Mouse (Mus musculus) erythroblast, embryonic 14.5 days (primary cell): ENCODE data around the gene Ctnna3.

Experiments
- GATA1 ChIP-seq: IDR thresholded peaks from 2 replicates; pipeline ENCODE4 v1.6.1; 2012; ENCODE audit warnings: low read length, inconsistent platforms, mixed read lengths
- TAL1 ChIP-seq: IDR thresholded peaks from 3 replicates; pipeline ENCODE4 v1.6.1; 2012; ENCODE audit warnings: low read length, inconsistent platforms, mixed read lengths

DNA sequence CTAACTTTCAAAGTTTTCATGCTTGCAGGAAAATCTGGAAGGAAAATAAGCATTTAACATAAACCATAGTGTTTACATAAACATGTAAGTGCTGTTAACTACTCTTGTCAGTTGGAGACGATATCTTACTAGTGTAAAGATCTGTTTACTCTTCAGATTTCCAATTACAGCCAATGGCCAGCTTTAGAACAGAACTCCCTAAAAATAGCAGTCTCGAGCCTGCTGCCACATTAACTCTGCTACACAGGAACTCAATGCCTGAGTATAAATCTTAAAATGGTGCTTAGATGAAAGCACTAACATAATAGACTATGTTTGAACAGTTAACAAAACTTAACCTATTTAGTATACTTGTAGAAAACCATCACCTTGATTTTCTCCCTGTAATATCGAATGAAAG, 793.1 kb downstream of the Ctnna3 start:
- TF ChIP-seq GATA1 (no peak), TAL1 (no peak)
